Mouse (Mus musculus): ENCODE data around the gene Nme7. TPM values are rescaled to one million over a fixed set of nuclear protein-coding genes. Genes with fewer than 3 reads are reported as not detected.
A peak's percentile ranks its signal among the peaks of the same experiment; 100 is the strongest.

The Nme7 gene
- polyA plus RNA-seq, 1 experiment from 2014 or later: 44.1 TPM

DNA sequence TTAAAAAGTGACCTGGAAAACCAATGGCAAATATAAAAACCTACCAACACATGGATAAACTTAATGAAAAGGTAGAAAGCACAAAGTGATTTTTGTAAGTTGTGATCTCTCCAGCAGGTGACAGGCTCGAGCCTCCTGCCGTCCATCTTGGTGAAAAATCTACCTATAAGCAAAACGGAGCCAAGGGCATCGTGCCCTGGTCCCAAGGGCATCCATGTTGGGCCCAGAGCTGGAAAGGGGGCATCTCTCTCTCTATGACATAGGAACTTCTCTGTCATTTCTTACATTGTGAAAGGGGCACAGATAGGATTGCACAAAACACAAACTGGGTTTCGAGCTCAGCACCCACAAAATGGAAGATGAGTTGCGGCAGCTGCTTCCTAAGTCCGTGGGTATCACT, 151.7 kb downstream of the Nme7 start:
- H3K4me1 ChIP-seq: peaks cover 11% of the 10 kb centered on the region
- H3K9ac ChIP-seq: no peak overlapping the region
- ATAC-seq (ENCODE audit: borderline replicate concordance, extremely low read depth, low FRiP score, low TSS enrichment): no peak
- H3K4me2 ChIP-seq: peak overlapping the region; percentile 93
- peak overlapping the region; percentile 95 for H3K27ac ChIP-seq
- 51% methylated on average over 7 of the region's 7 CpGs for WGBS
- no peaks in the 10 kb centered on the region; the same call in 1 of the 2 replicates for H3K36me3 ChIP-seq
- peak overlapping the region; percentile 72 for H3K4me3 ChIP-seq
- H3K9me3 ChIP-seq: no peaks in the 10 kb centered on the region
- H3K27me3 ChIP-seq: peaks cover 51% of the 10 kb centered on the region

DNA sequence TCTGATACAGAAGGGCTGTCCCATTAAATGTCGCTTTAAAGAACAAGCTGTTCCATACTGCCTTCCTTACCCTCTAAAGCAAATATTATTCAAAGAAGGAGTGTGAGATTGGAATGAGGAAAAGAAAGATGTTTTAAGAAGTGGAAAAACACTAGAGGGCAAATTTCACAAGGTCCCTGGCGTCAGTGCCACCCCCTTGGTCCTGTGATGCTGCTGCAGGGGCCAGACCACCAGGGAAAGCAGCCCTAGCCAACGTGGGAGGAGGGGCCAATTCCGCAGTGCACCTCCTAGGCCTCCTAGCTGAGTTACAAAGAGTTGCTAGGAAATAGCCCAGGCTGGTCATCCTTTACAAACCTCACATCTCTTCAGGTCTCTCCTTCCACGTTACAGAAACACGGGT, 152.1 kb downstream of the Nme7 start:
- 16% methylated on average over 6 of the region's 6 CpGs for WGBS
- H3K4me3 ChIP-seq: peak overlapping the region; percentile 72
- H3K27me3 ChIP-seq: peaks cover 51% of the 10 kb centered on the region
- H3K9me3 ChIP-seq: no peaks in the 10 kb centered on the region
- H3K4me1 ChIP-seq: peaks cover 15% of the 10 kb centered on the region
- no peaks in the 10 kb centered on the region; the same call in 1 of the 2 replicates for H3K36me3 ChIP-seq
- ATAC-seq (ENCODE audit: borderline replicate concordance, extremely low read depth, low FRiP score, low TSS enrichment): 0 out of 2 replicates have a peak, but pooled peaks have one; percentile 19
- peak overlapping the region; percentile 95 for H3K27ac ChIP-seq
- peak overlapping the region; percentile 93 for H3K4me2 ChIP-seq
- H3K9ac ChIP-seq: no peak overlapping the region

DNA sequence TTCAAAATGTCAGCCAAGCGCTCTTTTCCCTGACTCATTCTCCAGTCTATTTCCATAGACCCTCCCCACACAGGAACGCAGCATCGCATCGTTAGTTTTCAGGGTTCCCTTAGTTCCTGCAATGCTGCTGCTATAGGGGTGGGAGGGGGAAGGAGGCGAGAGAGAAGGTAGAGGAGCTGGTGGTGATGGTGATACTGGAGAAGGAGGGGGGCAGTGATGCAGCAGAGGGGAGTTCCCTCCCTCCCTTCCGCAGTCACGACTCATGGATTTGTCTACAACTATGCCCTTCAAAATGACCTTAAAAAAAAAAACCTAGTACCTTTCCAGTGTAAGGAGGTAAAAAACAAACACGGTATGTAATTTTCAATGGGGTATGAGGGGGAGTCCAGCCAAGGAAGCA, 152.8 kb downstream of the Nme7 start:
- Histone ChIP-seq H3K36me3 (no peaks in the 10 kb centered on the region; the same call in 1 of the 2 replicates), H3K4me3 (peak overlapping the region; percentile 72), H3K27me3 (peaks cover 51% of the 10 kb centered on the region), H3K27ac (peak overlapping the region; percentile 95; the same call in 1 of the 2 replicates), H3K4me2 (peak overlapping the region; percentile 93), H3K9ac (peak overlapping the region; percentile 82; the same call in 1 of the 2 replicates), H3K4me1 (peaks cover 21% of the 10 kb centered on the region), H3K9me3 (no peaks in the 10 kb centered on the region)
- ATAC-seq (ENCODE audit: borderline replicate concordance, extremely low read depth, low FRiP score, low TSS enrichment): no peak
- WGBS: 6% methylated on average over 8 of the region's 8 CpGs

DNA sequence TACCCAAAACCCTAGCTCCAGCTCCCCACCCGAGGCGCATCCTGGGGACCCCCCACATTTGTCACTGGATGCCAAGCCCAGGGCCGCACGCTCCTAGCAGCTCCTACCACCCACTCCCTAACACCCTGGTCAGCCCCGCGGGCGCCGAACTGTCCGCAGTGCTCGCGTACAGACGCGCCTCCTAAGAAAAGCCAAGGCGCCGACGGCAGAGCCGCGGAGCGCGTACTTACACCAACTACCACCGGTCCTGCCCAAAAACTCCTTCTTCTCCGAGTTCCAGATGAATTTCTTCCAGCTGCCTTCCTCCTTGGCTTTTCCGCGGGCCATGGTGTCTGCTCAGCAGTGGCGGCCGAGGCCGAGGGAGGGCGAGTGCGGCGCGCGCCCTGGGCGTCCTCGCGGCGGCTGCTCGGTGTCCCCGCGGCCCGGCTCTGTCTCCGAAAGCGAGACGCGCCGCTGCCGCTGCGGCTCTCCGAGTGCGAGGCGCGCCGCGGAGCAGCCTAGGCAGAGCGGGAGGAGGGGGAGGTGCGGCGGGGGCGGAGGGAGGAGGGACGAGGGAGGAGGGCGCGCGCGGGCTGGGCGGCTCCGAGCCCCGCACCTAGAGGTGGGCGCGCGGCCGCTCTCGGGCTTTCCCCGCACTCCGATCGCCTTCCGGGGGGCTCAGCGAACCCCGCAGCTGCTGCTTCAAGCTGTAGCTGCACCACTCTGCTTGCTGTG, 153.8 kb downstream of the Nme7 start:
- Histone ChIP-seq H3K27me3 (peaks cover 51% of the 10 kb centered on the region), H3K4me1 (peaks cover 21% of the 10 kb centered on the region), H3K27ac (peak overlapping the region; percentile 95), H3K36me3 (no peaks in the 10 kb centered on the region; the same call in 1 of the 2 replicates), H3K9ac (peak overlapping the region; percentile 82), H3K4me2 (peak overlapping the region; percentile 93), H3K4me3 (peak overlapping the region; percentile 72), H3K9me3 (no peaks in the 10 kb centered on the region)
- WGBS: 1% methylated on average over 58 of the region's 76 CpGs
- ATAC-seq (ENCODE audit: borderline replicate concordance, extremely low read depth, low FRiP score, low TSS enrichment): peak; percentile 76

DNA sequence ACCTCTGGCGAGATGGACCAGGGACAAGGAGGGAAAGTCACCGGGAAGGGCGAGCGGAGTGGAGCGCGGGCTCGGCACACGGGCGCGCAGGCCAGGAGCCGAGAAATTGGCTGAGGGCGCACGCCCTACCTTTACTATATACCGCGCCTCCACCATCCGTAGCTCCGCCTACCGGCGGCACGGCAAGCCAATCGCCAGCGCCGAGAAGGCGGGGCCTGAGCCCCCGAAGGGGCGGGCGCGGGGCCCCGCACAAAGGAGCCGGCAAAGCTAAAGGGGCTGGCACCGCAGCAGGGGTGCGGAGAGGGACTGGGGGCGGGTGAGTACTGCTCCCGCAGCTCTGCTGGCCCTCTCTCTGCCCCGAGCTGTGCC, 154.3 kb downstream of the Nme7 start, which contains the start of gene Atp1b1:
Atp1b1 (minus strand) TSS at position 111 of the 369 bp plus-strand sequence.
- Histone ChIP-seq H3K4me1 (peaks cover 21% of the 10 kb centered on the region), H3K9me3 (no peaks in the 10 kb centered on the region), H3K27ac (peak within 1 kb of the TSS; percentile 95), H3K4me2 (peak within 1 kb of the TSS; percentile 93), H3K27me3 (peaks cover 51% of the 10 kb centered on the region), H3K4me3 (peak within 1 kb of the TSS; percentile 72), H3K36me3 (no peaks in the 10 kb centered on the region), H3K9ac (peak within 1 kb of the TSS; percentile 82)
- peak; percentile 88 for ATAC-seq (ENCODE audit: borderline replicate concordance, extremely low read depth, low FRiP score, low TSS enrichment)
- 1% methylated on average over 34 of the region's 35 CpGs for WGBS

DNA sequence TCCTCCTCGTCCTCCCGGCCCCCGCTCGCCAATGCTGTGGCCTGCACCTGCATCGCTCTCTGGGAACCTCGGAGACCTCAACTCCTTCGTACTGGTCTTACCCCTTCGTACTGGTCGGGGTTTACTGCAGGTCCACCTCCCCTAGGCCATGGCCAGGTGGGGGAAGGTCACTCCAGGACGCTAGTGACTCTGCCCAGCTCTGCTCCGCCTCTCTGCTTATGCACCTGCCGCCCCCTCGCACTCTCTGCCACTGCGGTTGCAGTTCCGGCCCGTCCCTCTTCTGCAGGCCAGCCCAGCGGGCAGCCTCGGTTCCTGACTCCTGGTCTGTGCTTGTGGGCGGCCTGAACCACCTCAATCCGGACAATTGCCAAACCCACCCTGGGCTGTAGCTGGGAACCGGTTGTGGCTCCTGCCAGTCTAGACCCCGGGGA, 154.7 kb downstream of the Nme7 start:
- WGBS: 3% methylated on average over 22 of the region's 22 CpGs

DNA sequence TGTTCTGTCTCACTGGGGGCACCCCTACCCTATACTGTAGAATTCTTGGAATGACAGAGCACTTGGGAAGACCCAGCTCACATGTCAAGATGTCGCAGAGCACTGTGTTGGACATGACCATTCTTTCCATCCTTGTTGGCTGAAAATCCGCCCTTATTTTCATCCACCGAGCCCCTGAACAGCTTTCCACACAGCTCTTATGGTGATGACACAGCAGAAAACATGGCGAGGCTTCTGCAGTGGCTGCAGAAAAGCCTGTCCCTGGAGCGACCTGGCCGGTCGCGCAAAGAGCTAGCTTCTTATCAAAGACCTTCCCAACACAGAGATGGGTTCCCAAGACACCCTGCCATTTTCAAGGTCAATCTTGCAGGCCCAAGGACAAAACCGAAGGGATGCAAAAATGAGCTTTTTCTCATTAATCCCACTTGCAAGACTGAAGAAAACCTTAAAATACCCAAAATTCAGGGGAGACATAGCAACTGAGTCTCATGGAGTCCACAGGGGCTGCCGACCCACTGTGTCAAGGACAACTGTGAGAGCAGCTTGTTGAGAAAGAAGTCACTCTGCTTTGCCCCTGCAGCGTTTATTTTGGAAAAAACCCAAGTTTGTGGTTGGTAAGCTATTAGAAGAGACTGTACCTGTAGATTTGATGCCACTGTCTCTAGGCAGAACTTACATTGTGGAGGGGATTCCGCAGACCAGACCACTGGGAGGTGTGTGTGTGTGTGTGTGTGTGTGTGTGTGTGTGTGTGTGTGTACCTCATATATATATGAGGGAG, 155.4 kb downstream of the Nme7 start:
- H3K9me3 ChIP-seq: no peaks in the 10 kb centered on the region
- ATAC-seq (ENCODE audit: borderline replicate concordance, extremely low read depth, low FRiP score, low TSS enrichment): no peak
- H3K9ac ChIP-seq: no peak overlapping the region; the same call in 1 of the 2 replicates
- peaks cover 21% of the 10 kb centered on the region for H3K4me1 ChIP-seq
- no peaks in the 10 kb centered on the region for H3K36me3 ChIP-seq
- WGBS: 47% methylated on average over 12 of the region's 12 CpGs
- peak overlapping the region; percentile 95; the same call in 1 of the 2 replicates for H3K27ac ChIP-seq
- H3K4me3 ChIP-seq: peak overlapping the region; percentile 72
- H3K27me3 ChIP-seq: peaks cover 51% of the 10 kb centered on the region
- peak overlapping the region; percentile 93 for H3K4me2 ChIP-seq

More for the DNA sequence above, 154.7 kb downstream of the Nme7 start:
- Histone ChIP-seq H3K27ac (peak overlapping the region; percentile 95), H3K4me2 (peak overlapping the region; percentile 93), H3K27me3 (peaks cover 51% of the 10 kb centered on the region), H3K9me3 (no peaks in the 10 kb centered on the region), H3K36me3 (no peaks in the 10 kb centered on the region), H3K4me1 (peaks cover 21% of the 10 kb centered on the region), H3K4me3 (peak overlapping the region; percentile 72), H3K9ac (peak overlapping the region; percentile 29; the same call in 1 of the 2 replicates)
- ATAC-seq (ENCODE audit: borderline replicate concordance, extremely low read depth, low FRiP score, low TSS enrichment): peak; percentile 49

DNA sequence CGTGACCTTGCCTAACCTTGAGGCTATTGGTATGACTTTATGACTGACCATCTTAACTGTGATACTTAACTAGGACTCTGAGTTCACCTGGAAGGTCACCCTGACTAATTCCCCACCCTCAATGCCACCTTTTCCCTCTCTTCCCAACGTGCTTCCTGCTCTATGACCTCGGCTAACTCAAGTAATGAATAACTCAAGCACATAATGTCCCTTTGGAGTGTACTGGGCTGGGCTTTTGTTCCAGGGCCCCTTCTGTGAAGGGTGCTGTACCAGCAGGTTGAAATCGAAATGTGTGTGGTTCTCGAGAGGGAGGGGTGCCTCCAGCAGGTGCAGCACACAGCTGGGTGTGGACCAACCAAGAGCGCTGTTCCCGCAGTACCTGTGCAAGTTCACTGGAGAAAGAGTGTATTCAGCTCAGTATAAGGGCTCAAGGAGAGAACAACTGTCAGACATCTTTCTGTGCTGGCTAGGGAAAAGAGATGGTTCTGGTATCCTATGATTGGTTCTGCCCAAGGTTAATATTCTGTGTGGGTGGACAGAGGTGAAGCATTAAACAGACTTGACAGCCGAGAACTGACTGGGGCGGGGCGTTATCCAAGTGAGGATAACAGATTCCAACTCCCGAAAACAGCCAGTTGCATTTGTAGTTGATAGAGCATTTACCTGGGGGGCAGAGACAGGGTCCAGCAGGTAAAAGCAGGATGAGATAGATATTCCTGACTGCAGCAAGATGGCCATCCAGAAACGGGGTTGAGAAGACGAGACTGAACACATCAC, 157.2 kb downstream of the Nme7 start:
- Histone ChIP-seq H3K27me3 (peaks cover 37% of the 10 kb centered on the region), H3K9ac (no peak overlapping the region), H3K27ac (0 out of 2 replicates have a peak overlapping the region, but pooled peaks have one; percentile 15), H3K4me3 (no peak overlapping the region), H3K36me3 (no peaks in the 10 kb centered on the region), H3K4me1 (peaks cover 21% of the 10 kb centered on the region), H3K9me3 (no peaks in the 10 kb centered on the region), H3K4me2 (peak overlapping the region; percentile 4)
- no peak for ATAC-seq (ENCODE audit: borderline replicate concordance, extremely low read depth, low FRiP score, low TSS enrichment)
- 57% methylated on average over 13 of the region's 13 CpGs for WGBS

DNA sequence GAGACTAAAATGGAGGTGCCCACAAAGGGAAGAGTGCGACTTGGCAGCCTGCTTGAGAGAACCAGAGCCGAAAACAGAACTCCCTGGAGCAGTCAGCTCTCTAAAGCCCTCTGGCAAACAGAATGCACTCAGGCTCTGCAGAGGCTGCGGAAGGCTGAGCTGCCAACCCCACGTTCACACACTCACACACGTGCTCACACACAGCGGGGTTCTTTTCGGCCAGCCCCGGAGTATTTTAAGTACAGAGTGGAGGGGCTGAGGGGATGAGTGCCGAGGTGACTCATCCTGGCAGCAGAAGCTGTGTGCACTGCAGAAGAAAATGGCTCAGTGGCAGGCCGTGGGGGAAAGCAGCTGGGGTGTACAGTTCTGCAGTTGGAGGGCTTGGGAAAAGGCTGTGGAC, 157.8 kb downstream of the Nme7 start:
- Histone ChIP-seq H3K9me3 (no peaks in the 10 kb centered on the region), H3K27me3 (peaks cover 31% of the 10 kb centered on the region), H3K4me2 (no peak overlapping the region; the same call in 1 of the 2 replicates), H3K4me1 (peaks cover 21% of the 10 kb centered on the region), H3K9ac (no peak overlapping the region), H3K27ac (no peak overlapping the region), H3K36me3 (no peaks in the 10 kb centered on the region), H3K4me3 (no peak overlapping the region)
- ATAC-seq (ENCODE audit: borderline replicate concordance, extremely low read depth, low FRiP score, low TSS enrichment): no peak
- WGBS: 27% methylated on average over 10 of the region's 10 CpGs

DNA sequence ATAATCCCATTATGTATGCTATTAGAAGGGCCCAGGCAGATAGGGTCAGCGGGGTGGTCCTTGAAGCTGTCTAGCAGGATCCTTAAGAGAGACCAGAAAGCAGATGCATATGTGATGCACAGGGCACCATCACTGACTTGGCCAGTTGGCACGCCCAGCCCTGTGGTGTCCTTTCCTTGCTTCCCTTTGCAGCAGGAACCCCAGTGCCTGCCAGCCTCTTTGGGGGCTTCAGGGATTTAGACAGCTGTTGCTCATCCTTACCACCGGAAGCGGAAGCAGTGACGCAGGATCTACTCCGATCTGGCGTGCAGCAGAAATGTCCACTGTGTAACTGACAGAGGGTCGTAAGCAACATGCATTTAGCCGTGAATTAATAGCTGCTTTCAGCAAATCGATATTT, 163.5 kb downstream of the Nme7 start:
- 82% methylated on average over 10 of the region's 10 CpGs for WGBS
- Histone ChIP-seq H3K27me3 (no peaks in the 10 kb centered on the region), H3K36me3 (no peaks in the 10 kb centered on the region), H3K4me3 (no peak overlapping the region), H3K9ac (no peak overlapping the region), H3K9me3 (no peaks in the 10 kb centered on the region), H3K4me1 (no peaks in the 10 kb centered on the region), H3K27ac (no peak overlapping the region), H3K4me2 (no peak overlapping the region)
- no peak for ATAC-seq (ENCODE audit: borderline replicate concordance, extremely low read depth, low FRiP score, low TSS enrichment)

DNA sequence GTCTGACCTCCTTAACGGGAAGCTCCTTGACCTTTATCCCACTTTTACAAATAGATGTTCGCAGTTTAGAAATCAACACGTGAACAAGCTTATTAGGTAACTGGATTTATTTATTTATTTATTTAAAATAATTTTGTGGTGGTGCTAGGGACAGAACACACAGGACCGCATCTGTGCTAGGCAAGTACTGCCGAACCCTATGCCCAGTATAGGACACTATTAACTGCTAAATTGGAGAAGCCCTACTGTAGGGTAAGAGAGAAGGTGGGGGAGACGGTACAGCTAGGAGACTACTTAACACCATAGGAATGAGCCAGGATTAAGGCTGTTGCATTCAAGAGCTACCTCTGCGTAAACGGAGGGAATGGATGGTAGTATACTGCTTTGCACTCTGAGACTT, 164.4 kb downstream of the Nme7 start:
- Histone ChIP-seq H3K27me3 (no peaks in the 10 kb centered on the region), H3K4me1 (no peaks in the 10 kb centered on the region), H3K4me3 (no peak overlapping the region), H3K9ac (no peak overlapping the region), H3K27ac (no peak overlapping the region), H3K9me3 (no peaks in the 10 kb centered on the region), H3K36me3 (no peaks in the 10 kb centered on the region), H3K4me2 (no peak overlapping the region)
- 79% methylated on average over 8 of the region's 8 CpGs for WGBS
- ATAC-seq (ENCODE audit: borderline replicate concordance, extremely low read depth, low FRiP score, low TSS enrichment): no peak

All from lung, embryonic 15.5 days (tissue).